Mouse (Mus musculus): ENCODE measurements around the gene Mt2. TPM values are rescaled to one million over a fixed set of nuclear protein-coding genes. Genes with fewer than 3 reads are reported as not detected.

Mt2 gene
- polyA plus RNA-seq, 1 experiment from 2014 or later = 60.3 TPM

DNA sequence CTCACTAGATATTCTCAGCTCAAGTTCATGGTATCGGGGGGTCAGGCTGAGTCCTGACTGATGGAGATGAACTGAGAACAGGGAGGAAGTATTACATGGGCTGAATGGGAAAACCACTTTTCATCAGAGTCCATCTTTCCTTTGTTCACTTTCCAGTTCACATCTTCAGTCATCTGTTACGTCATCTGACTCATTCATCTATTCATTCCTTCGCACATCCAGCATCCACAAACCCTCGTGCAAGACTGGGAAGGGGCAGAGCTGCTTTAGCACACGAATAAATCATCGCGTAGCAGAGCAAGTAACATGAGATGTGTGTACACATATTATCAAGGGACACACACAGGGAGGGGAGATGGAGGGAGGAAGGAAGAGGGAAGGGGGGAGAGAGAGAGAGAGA is 36.3 kb upstream of the Mt2 start:
- DNase-seq (ENCODE audit: low spot score) (no peak), ATAC-seq (ENCODE audit: low read depth) (no peak)
- H3K4me3 ChIP-seq (ENCODE audit: low read depth, low read length) = no peak overlapping the region
- H3K27me3 ChIP-seq (replicated peaks; ENCODE audit: control insufficient read depth, insufficient read depth, low read length) = no peaks in the 10 kb centered on the region
- H3K9me3 ChIP-seq (ENCODE audit: control insufficient read depth, low read length) = no peaks in the 10 kb centered on the region
- no peak overlapping the region for H3K27ac ChIP-seq (replicated peaks; ENCODE audit: low read depth, low read length)
- no peak overlapping the region for H3K9ac ChIP-seq (ENCODE audit: low read depth, low read length)
- H3K4me2 ChIP-seq (ENCODE audit: low read depth, low read length) = no peak overlapping the region
- no peaks in the 10 kb centered on the region for H3K4me1 ChIP-seq (ENCODE audit: control insufficient read depth, insufficient read depth, low read length)
- 60% methylated on average over 7 of the region's 7 CpGs for WGBS
- H3K36me3 ChIP-seq (ENCODE audit: control insufficient read depth, insufficient read depth, low read length) = no peaks in the 10 kb centered on the region

DNA sequence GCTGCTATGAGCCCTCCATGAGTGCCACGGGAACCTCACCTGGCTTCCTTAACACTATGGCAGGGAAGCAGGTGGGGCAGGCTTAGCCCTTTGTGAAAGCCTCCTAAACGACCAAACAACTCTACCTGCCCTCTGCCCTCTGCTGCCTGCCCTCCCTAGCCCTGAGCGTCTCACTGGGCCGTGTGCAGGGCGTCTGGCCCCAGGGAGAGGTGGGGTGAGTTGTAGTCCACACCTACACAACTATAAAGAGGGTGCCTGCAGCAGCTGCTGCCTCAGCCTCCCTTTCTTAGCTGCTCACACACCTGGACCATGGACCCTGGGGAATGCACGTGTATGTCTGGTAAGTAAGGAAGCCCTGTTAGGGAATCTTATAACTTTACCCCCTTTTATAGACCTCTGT is 35.5 kb upstream of the Mt2 start, which contains the start of gene Mt4:
Gene Mt4, plus strand, starts transcription at position 265 of the 400 bp plus-strand sequence.
- no peaks in the 10 kb centered on the region for H3K9me3 ChIP-seq (ENCODE audit: control insufficient read depth, low read length)
- H3K27ac ChIP-seq (replicated peaks; ENCODE audit: low read depth, low read length) = no peak within 1 kb of the TSS
- no peaks in the 10 kb centered on the region for H3K36me3 ChIP-seq (ENCODE audit: control insufficient read depth, insufficient read depth, low read length)
- ATAC-seq (ENCODE audit: low read depth) (no peak), DNase-seq (ENCODE audit: low spot score) (no peak)
- WGBS = 56% methylated on average over 6 of the region's 6 CpGs
- H3K4me2 ChIP-seq (ENCODE audit: low read depth, low read length) = no peak within 1 kb of the TSS
- no peak within 1 kb of the TSS for H3K9ac ChIP-seq (ENCODE audit: low read depth, low read length)
- no peak within 1 kb of the TSS for H3K4me3 ChIP-seq (ENCODE audit: low read depth, low read length)
- no peaks in the 10 kb centered on the region for H3K27me3 ChIP-seq (replicated peaks; ENCODE audit: control insufficient read depth, insufficient read depth, low read length)
- H3K4me1 ChIP-seq (ENCODE audit: control insufficient read depth, insufficient read depth, low read length) = no peaks in the 10 kb centered on the region

DNA sequence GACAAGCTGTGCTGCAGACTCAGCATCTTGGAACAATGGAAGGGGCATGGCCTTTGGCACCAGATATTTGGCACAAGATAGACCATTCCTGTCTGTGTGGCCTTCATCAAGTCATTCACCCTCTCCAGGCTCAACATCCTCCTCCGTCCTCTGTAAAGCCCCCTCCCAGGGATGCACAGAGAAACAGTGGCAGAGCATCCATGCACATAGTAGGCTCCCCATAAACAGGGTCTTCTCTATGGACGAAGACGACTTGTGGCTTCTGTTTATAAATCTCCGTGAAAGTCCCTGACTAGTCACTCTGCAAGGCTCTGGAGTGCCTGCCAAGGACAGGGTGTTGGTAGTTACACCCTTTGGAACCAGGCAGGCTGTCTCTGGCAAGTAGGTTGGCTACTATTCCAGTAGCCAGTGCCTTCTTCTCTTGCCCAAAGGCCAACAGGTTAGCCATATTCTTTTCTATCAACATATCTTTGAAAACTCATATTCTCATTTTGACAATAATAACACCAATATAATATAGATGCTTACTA is 32.1 kb upstream of the Mt2 start:
- H3K27ac ChIP-seq (replicated peaks; ENCODE audit: low read depth, low read length) = no peak overlapping the region
- no peak for ATAC-seq (ENCODE audit: low read depth)
- no peak overlapping the region for H3K4me2 ChIP-seq (ENCODE audit: low read depth, low read length)
- no peaks in the 10 kb centered on the region for H3K9me3 ChIP-seq (ENCODE audit: control insufficient read depth, low read length)
- no peaks in the 10 kb centered on the region for H3K27me3 ChIP-seq (replicated peaks; ENCODE audit: control insufficient read depth, insufficient read depth, low read length)
- H3K9ac ChIP-seq (ENCODE audit: low read depth, low read length) = no peak overlapping the region
- no peaks in the 10 kb centered on the region for H3K4me1 ChIP-seq (ENCODE audit: control insufficient read depth, insufficient read depth, low read length)
- no peaks in the 10 kb centered on the region for H3K36me3 ChIP-seq (ENCODE audit: control insufficient read depth, insufficient read depth, low read length)
- H3K4me3 ChIP-seq (ENCODE audit: low read depth, low read length) = no peak overlapping the region
- WGBS = 83% methylated on average over 4 of the region's 4 CpGs
- DNase-seq (ENCODE audit: low spot score) = no peak

DNA sequence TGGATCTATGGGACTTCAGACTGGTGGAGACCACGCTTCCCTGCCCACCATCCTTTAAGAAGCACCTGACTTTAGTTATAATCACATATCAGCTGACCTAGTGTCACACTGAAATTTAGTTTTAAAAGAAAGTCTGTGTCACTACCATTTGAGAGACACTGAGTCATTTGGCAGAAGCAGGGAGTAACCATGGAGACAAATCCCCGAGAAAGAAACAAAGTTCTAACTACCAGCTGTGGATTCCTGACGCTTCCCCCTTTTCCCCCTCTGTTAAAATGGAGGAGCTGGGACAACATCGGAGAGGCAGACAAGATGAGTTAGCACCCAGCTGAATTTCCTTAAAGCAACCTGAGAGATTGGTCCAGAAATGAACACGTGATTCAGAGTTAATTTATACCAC is 24.2 kb upstream of the Mt2 start:
- peak; percentile 45 for DNase-seq (ENCODE audit: low spot score)
- H3K9me3 ChIP-seq (ENCODE audit: control insufficient read depth, low read length) = no peaks in the 10 kb centered on the region
- peaks cover 17% of the 10 kb centered on the region for H3K27me3 ChIP-seq (replicated peaks; ENCODE audit: control insufficient read depth, insufficient read depth, low read length)
- H3K27ac ChIP-seq (replicated peaks; ENCODE audit: low read depth, low read length) = no peak overlapping the region
- no peaks in the 10 kb centered on the region for H3K36me3 ChIP-seq (ENCODE audit: control insufficient read depth, insufficient read depth, low read length)
- H3K4me1 ChIP-seq (ENCODE audit: control insufficient read depth, insufficient read depth, low read length) = peaks cover 3% of the 10 kb centered on the region; the same call in 1 of the 2 replicates
- H3K4me2 ChIP-seq (ENCODE audit: low read depth, low read length) = no peak overlapping the region
- H3K9ac ChIP-seq (ENCODE audit: low read depth, low read length) = no peak overlapping the region
- no peak for ATAC-seq (ENCODE audit: low read depth)
- no peak overlapping the region for H3K4me3 ChIP-seq (ENCODE audit: low read depth, low read length)
- 37% methylated on average over 5 of the region's 5 CpGs for WGBS

DNA sequence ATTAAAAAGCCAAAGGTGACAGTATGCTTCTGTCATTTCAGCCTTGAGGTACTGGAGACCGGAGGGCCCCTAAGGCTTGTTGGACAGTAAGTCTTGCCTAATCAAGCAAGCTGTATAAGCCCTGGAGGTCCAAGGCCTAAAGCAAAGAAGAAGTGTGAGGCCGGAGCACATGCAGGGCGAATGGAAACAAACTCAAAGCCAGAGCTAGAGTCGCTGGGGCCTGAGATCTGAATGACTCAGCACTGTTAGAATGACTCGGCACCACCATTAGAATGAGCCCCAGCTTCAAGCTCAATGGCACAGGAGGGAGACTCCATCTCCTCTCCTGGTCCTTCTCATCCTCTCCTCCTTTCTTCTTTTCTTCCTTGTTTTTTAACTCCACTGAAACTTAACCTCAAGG is 21.5 kb upstream of the Mt2 start:
- Histone ChIP-seq H3K9me3 (ENCODE audit: control insufficient read depth, low read length) (no peaks in the 10 kb centered on the region), H3K36me3 (ENCODE audit: control insufficient read depth, insufficient read depth, low read length) (no peaks in the 10 kb centered on the region), H3K4me1 (ENCODE audit: control insufficient read depth, insufficient read depth, low read length) (peaks cover 12% of the 10 kb centered on the region; the same call in 1 of the 2 replicates), H3K4me2 (ENCODE audit: low read depth, low read length) (no peak overlapping the region), H3K27ac (replicated peaks; ENCODE audit: low read depth, low read length) (no peak overlapping the region), H3K9ac (ENCODE audit: low read depth, low read length) (no peak overlapping the region), H3K27me3 (replicated peaks; ENCODE audit: control insufficient read depth, insufficient read depth, low read length) (peaks cover 23% of the 10 kb centered on the region), H3K4me3 (ENCODE audit: low read depth, low read length) (no peak overlapping the region)
- no peak for ATAC-seq (ENCODE audit: low read depth)
- DNase-seq (ENCODE audit: low spot score) = no peak
- 73% methylated on average over 5 of the region's 5 CpGs for WGBS

DNA sequence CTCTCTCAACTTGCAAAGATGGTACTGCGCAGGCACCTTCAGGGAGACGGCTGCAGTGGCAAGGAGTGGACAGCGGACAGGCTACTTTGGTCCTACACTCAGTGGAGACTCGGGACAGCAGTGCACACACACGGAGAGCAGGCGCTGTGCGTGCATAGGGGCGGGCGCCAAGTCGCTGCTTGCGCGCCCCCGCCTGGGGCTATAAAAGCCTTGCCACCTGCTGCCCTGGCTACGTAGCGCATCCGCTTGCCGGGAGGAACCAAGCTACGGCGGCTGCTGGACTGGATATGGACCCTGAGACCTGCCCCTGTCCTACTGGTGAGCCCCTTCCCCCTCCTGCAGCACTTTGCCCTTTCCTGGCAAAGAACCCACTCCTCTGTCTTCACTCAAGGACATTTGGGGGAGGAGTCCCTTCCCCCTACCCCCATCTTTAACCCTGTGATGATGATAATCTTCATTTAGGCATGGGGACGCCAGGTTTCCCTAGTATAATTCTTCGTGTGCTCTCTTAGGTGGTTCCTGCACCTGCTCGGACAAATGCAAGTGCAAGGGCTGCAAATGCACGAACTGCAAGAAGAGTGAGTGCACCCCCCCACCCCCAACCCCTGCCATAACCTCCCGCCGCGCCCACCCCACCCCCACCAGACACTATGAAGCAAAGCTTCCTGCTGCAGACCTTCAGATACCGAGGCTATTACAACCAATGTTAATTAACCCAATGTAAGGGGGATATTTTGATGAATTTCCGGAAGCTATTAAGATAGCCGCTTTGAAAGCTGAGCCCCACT is 19.8 kb upstream of the Mt2 start, which contains the start of gene Mt3:
Gene Mt3, plus strand, starts transcription at position 95 of the 788 bp plus-strand sequence.
- Histone ChIP-seq H3K9ac (ENCODE audit: low read depth, low read length) (no peak within 1 kb of the TSS; the same call in 1 of the 2 replicates), H3K4me2 (ENCODE audit: low read depth, low read length) (peak within 1 kb of the TSS; percentile 46), H3K9me3 (ENCODE audit: control insufficient read depth, low read length) (no peaks in the 10 kb centered on the region), H3K36me3 (ENCODE audit: control insufficient read depth, insufficient read depth, low read length) (no peaks in the 10 kb centered on the region), H3K4me1 (ENCODE audit: control insufficient read depth, insufficient read depth, low read length) (peaks cover 12% of the 10 kb centered on the region; the same call in 1 of the 2 replicates), H3K27ac (replicated peaks; ENCODE audit: low read depth, low read length) (no peak within 1 kb of the TSS), H3K27me3 (replicated peaks; ENCODE audit: control insufficient read depth, insufficient read depth, low read length) (peaks cover 23% of the 10 kb centered on the region), H3K4me3 (ENCODE audit: low read depth, low read length) (peak within 1 kb of the TSS; percentile 24)
- ATAC-seq (ENCODE audit: low read depth) = peak; percentile 76
- 2% methylated on average over 21 of the region's 29 CpGs for WGBS
- DNase-seq (ENCODE audit: low spot score) = peak; percentile 79

DNA sequence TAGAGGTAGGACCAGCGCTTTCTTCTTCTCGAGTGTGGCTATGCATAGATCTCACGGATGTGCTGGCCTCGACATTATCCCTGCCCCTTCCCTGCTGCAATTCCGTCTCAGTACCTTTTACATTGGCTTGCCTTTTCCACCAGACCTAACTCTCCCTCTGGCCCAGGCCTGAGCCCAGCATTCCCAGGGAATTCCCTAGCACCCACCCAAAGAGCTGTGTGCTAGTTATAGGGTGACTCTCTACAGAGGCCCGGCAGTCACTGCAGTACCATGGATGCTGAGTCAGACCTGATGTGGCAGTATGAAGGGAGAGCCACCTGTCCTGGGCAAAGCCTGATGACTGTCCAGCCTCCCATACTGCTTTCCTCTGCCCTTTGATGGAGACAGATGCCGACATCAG is 19.0 kb upstream of the Mt2 start:
- Histone ChIP-seq H3K4me2 (ENCODE audit: low read depth, low read length) (no peak overlapping the region), H3K4me3 (ENCODE audit: low read depth, low read length) (no peak overlapping the region), H3K27ac (replicated peaks; ENCODE audit: low read depth, low read length) (no peak overlapping the region), H3K27me3 (replicated peaks; ENCODE audit: control insufficient read depth, insufficient read depth, low read length) (peaks cover 23% of the 10 kb centered on the region), H3K36me3 (ENCODE audit: control insufficient read depth, insufficient read depth, low read length) (no peaks in the 10 kb centered on the region), H3K9me3 (ENCODE audit: control insufficient read depth, low read length) (no peaks in the 10 kb centered on the region), H3K4me1 (ENCODE audit: control insufficient read depth, insufficient read depth, low read length) (peaks cover 12% of the 10 kb centered on the region; the same call in 1 of the 2 replicates), H3K9ac (ENCODE audit: low read depth, low read length) (no peak overlapping the region)
- ATAC-seq (ENCODE audit: low read depth) (no peak), DNase-seq (ENCODE audit: low spot score) (no peak)
- WGBS = 24% methylated on average over 7 of the region's 7 CpGs

DNA sequence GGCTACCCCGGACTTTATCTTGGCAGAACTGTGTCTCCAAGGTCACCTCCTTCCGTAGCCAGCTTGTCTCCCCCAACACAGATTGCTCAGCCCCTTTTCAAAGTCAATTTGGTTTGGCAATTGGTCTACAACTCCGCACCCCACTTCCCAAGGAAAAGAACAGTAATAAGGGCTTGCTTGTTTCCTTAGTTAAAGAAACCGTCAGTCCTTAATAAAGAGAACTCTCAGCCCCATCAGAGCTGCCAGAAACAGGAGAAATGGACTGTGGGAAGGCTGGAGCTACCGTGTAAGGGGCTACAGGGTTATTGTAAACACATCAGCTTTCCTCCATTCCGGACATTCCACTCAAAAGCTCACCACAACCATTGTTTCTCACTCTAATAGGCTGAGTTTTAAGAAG is 17.9 kb upstream of the Mt2 start:
- H3K27me3 ChIP-seq (replicated peaks; ENCODE audit: control insufficient read depth, insufficient read depth, low read length) = peaks cover 23% of the 10 kb centered on the region
- DNase-seq (ENCODE audit: low spot score) (no peak), ATAC-seq (ENCODE audit: low read depth) (no peak)
- H3K36me3 ChIP-seq (ENCODE audit: control insufficient read depth, insufficient read depth, low read length) = no peaks in the 10 kb centered on the region
- 43% methylated on average over 6 of the region's 6 CpGs for WGBS
- no peaks in the 10 kb centered on the region for H3K9me3 ChIP-seq (ENCODE audit: control insufficient read depth, low read length)
- no peak overlapping the region for H3K27ac ChIP-seq (replicated peaks; ENCODE audit: low read depth, low read length)
- H3K4me2 ChIP-seq (ENCODE audit: low read depth, low read length) = no peak overlapping the region
- peaks cover 12% of the 10 kb centered on the region; the same call in 1 of the 2 replicates for H3K4me1 ChIP-seq (ENCODE audit: control insufficient read depth, insufficient read depth, low read length)
- H3K9ac ChIP-seq (ENCODE audit: low read depth, low read length) = no peak overlapping the region
- no peak overlapping the region for H3K4me3 ChIP-seq (ENCODE audit: low read depth, low read length)
